Comparison of ENCODE assay signal across 8 mouse cellular contexts in the genomic region with DNA sequence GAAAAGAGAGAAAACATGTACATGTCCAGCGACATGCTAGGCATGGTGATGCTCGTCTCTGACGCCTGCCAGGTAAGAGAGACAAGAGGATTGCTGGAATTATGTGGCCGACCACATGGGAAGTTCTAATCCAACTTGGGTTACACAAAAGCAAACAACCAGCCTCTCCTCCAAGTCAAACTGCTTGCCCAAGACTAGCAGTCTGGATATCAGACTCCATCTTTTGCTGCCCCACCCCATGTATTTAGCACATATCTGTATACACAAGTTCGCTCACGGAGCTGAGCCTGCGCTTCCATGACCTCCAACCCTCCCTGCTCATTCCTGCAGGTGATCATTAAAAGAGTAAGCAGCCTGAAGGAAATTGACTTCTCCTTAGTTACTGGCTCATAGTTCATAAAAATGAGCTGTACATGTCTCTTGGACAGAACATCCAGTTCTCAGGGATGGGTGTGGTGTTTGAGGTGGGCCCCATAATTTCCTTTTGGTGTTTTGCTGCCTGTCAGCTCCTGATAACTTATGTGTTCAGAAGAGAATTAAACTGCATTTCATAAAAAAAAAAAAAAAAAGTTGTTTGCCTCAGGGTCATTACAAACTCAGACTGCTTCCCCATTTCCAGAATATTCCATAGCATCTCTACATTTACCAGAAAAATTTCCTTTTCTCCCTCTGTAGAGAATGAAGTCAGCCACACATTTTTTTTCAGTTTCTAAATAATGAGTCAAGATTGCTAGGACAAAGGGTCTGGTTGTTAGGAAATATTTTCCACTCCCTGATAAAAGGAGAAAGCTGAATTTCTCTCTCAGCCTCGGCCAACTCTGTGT. TPM values are rescaled to one million over a fixed set of nuclear protein-coding genes. Genes with fewer than 3 reads are reported as not detected.
DNase-seq lines count a peak whose midpoint lies in the region; ATAC-seq and TF ChIP-seq lines count a peak whose summit lies in the region.

No protein-coding gene starts in this region.

- TF ChIP-seq CTCF in E14TG2a.4 (conservative IDR thresholded peaks at IDR 0.05; ENCODE audit: low read length), result no peak

- 0 out of 2 replicates have a peak, but pooled peaks cover 3% of the 10 kb centered on the region for H3K9me3 ChIP-seq in E14TG2a.4 (ENCODE audit: low read length)
- H3K9me3 ChIP-seq in heart, embryonic 13.5 days, result no peaks in the 10 kb centered on the region

- H3K27ac ChIP-seq in brown adipose tissue, adult 24 weeks (replicated peaks; ENCODE audit: low read depth, low read length), result peak overlapping the region; percentile 94
- H3K27ac ChIP-seq in heart, embryonic 13.5 days (replicated peaks), result peak overlapping the region; percentile 91

- peak overlapping the region; percentile 89 for H3K4me3 ChIP-seq in E14TG2a.4 (replicated peaks; ENCODE audit: low read length)
- H3K4me3 ChIP-seq in brown adipose tissue, adult 24 weeks (ENCODE audit: insufficient read depth, low read depth, low read length), result peak overlapping the region; percentile 69
- H3K4me3 ChIP-seq in heart, embryonic 13.5 days, result peak overlapping the region; percentile 82

- no peaks in the 10 kb centered on the region for H3K36me3 ChIP-seq in E14TG2a.4 (ENCODE audit: insufficient read depth, low read length)
- peaks cover 7% of the 10 kb centered on the region; the same call in 1 of the 2 replicates for H3K36me3 ChIP-seq in heart, embryonic 13.5 days

- H3K9ac ChIP-seq in heart, embryonic 13.5 days, result peak overlapping the region; percentile 54

- DNase-seq in liver, result peak; percentile 77
- peak; percentile 19 to 38 for DNase-seq in spleen, postnatal 36 days (ENCODE audit: low spot score in 2 of 2)
- DNase-seq in natural killer cell, adult 2 months (ENCODE audit: low spot score in 2 of 2), result no peak
- DNase-seq in urinary bladder, postnatal 10 days (ENCODE audit: low spot score), result no peak

- ATAC-seq in heart, embryonic 13.5 days (ENCODE audit: extremely low read depth, insufficient number of reproducible peaks, low FRiP score, low TSS enrichment), result no peak
- no peak for ATAC-seq in frontal cortex, adult (ENCODE audit: low TSS enrichment)

- peaks cover 28% of the 10 kb centered on the region for H3K27me3 ChIP-seq in E14TG2a.4 (ENCODE audit: insufficient read depth, low read length)
- H3K27me3 ChIP-seq in heart, embryonic 13.5 days (replicated peaks), result peaks cover 11% of the 10 kb centered on the region; the same call in 1 of the 2 replicates

- H3K4me2 ChIP-seq in heart, embryonic 13.5 days, result peak overlapping the region; percentile 97

- 59% methylated on average over 8 of the region's 8 CpGs for WGBS in heart, embryonic 13.5 days

- H3K4me1 ChIP-seq in E14TG2a.4 (replicated peaks; ENCODE audit: low read depth, low read length), result peaks cover 32% of the 10 kb centered on the region
- peaks cover 11% of the 10 kb centered on the region for H3K4me1 ChIP-seq in brown adipose tissue, adult 24 weeks (ENCODE audit: control insufficient read depth, insufficient read depth, insufficient read length, low read length)
- peaks cover 59% of the 10 kb centered on the region for H3K4me1 ChIP-seq in heart, embryonic 13.5 days

RNA-seq across cellular contexts. Expression of a gene that starts 0.7 kb away (rescaled TPM):
- polyA plus RNA-seq in brown adipose tissue, adult 24 weeks (2012; ENCODE audit: insufficient read depth, insufficient read length, missing spikeins), result 1.3 TPM in 1 of 2 replicates, not detected in the other
- 0.31 and 0.67 TPM in 2 replicates for polyA plus RNA-seq in heart, embryonic 13.5 days (2015; fragmentation: Nextera tagmentation; extraction: Ambion mirVana)

RNA-seq across cellular contexts. Expression of a gene that starts 26.3 kb away (rescaled TPM):
- 174 and 250 TPM in 2 replicates for polyA plus RNA-seq in brown adipose tissue, adult 24 weeks (2012; ENCODE audit: insufficient read depth, insufficient read length, missing spikeins)
- 62.0 and 66.4 TPM in 2 replicates for polyA plus RNA-seq in heart, embryonic 13.5 days (2015; fragmentation: Nextera tagmentation; extraction: Ambion mirVana)

RNA-seq across cellular contexts. Expression of a gene that starts 52.2 kb away (rescaled TPM):
- polyA plus RNA-seq in brown adipose tissue, adult 24 weeks (2012; ENCODE audit: insufficient read depth, insufficient read length, missing spikeins), result 55.9 and 57.5 TPM in 2 replicates
- 4.7 and 6.9 TPM in 2 replicates for polyA plus RNA-seq in heart, embryonic 13.5 days (2015; fragmentation: Nextera tagmentation; extraction: Ambion mirVana)

RNA-seq across cellular contexts. Expression of a gene that starts 53.5 kb away (rescaled TPM):
- not detected in 2 replicates for polyA plus RNA-seq in brown adipose tissue, adult 24 weeks (2012; ENCODE audit: insufficient read depth, insufficient read length, missing spikeins)
- polyA plus RNA-seq in heart, embryonic 13.5 days (2015; fragmentation: Nextera tagmentation; extraction: Ambion mirVana), result not detected in 2 replicates

RNA-seq across cellular contexts. Expression of a gene that starts 56.3 kb away (rescaled TPM):
- not detected in 2 replicates for polyA plus RNA-seq in brown adipose tissue, adult 24 weeks (2012; ENCODE audit: insufficient read depth, insufficient read length, missing spikeins)
- not detected in 2 replicates for polyA plus RNA-seq in heart, embryonic 13.5 days (2015; fragmentation: Nextera tagmentation; extraction: Ambion mirVana)

Comparison
In these comparisons a context has a peak if more than half of its experiments do, and no peak if none do; other contexts are left out.
1. DNase-seq: peak in liver (single experiment) and spleen, postnatal 36 days (2 of 2); none in natural killer cell, adult 2 months (0 of 2) and urinary bladder, postnatal 10 days (single experiment).
2. Peak in every context shown above with its lines, with median percentiles within 50 percentile points of each other: H3K4me3 ChIP-seq.